Mouse (Mus musculus) forebrain, postnatal 0 days (tissue): ENCODE data around the gene Armcx1. TPM values are rescaled to one million over a fixed set of nuclear protein-coding genes. Genes with fewer than 3 reads are reported as not detected.

Experiments
- ATAC-seq: fragments of 200-750 bp; cut with Nextera tagmentation; 2 replicates; pipeline ENCODE4 v1.8.0; 2017; ENCODE audit warnings: mild to moderate bottlenecking, moderate library complexity
- DNase-seq: peaks from one replicate; pipeline ENCODE4 v3.0.0-alpha.2; 2015
- H3K27ac ChIP-seq: fragments of 300-500 bp; sonication (generic); 2 replicates; pipeline ENCODE4 v1.5.1; 2014; ENCODE audit warnings: low read depth, mild to moderate bottlenecking, antibody characterized with exemption, low read length, moderate library complexity, mixed read lengths
- H3K27me3 ChIP-seq: fragments of 300-500 bp; sonication (generic); 2 replicates; pipeline ENCODE4 v1.6.1; 2014; ENCODE audit warnings: mild to moderate bottlenecking, low read length, mixed read lengths; ENCODE audit not compliant: insufficient read depth
- H3K36me3 ChIP-seq: fragments of 300-500 bp; sonication (generic); 2 replicates; pipeline ENCODE4 v1.6.1; 2014; ENCODE audit warnings: mild to moderate bottlenecking, moderate library complexity; ENCODE audit not compliant: insufficient read depth
- H3K4me1 ChIP-seq: fragments of 300-500 bp; sonication (generic); 2 replicates; pipeline ENCODE4 v1.6.1; 2014; ENCODE audit warnings: antibody characterized with exemption; ENCODE audit not compliant: insufficient read depth
- H3K4me2 ChIP-seq: fragments of 300-500 bp; sonication (generic); 2 replicates; pipeline ENCODE4 v1.6.1; 2014; ENCODE audit warnings: low read depth, mild to moderate bottlenecking, moderate library complexity
- H3K4me3 ChIP-seq: fragments of 300-500 bp; sonication (generic); 2 replicates; pipeline ENCODE4 v1.5.1; 2014; ENCODE audit warnings: low read depth, low read length, mixed read lengths
- H3K9ac ChIP-seq: fragments of 300-500 bp; sonication (generic); 2 replicates; pipeline ENCODE4 v1.6.1; 2014; ENCODE audit warnings: mild to moderate bottlenecking
- H3K9me3 ChIP-seq: fragments of 300-500 bp; sonication (generic); 2 replicates; pipeline ENCODE4 v1.6.1; 2016; ENCODE audit warnings: low read length
- CTCF ChIP-seq: sonication (generic); IDR thresholded peaks from 2 replicates; pipeline ENCODE4 v1.5.1; 2016; ENCODE audit warnings: antibody characterized with exemption, control low read depth, low read depth
- WGBS: fragments of 180-500 bp; shearing (Covaris S2); extraction: QIAGEN DNeasy Blood & Tissue Kit; methylation state at CpG from one replicate; pipeline ENCODE4 v1.1.7; 2014; 5-methylcytosine and 5-hydroxymethylcytosine counted together
- polyA plus RNA-seq: library from polyadenylated mRNA; unstranded; fragments of >200 nt; fragmentation: Nextera tagmentation; extraction: Ambion mirVana; gene quantifications from 2 replicates; pipeline ENCODE4 v1.2.1, GENCODE M21; 2015
- total RNA-seq: library from RNA; depleted of rRNA; stranded (reverse); fragments of >200 nt; gene quantifications from 2 replicates; pipeline ENCODE4 v1.2.3, GENCODE M21; 2014

Gene Armcx1
- total and polyA plus RNA-seq, 2 experiments from 2014 or later = 37.5 to 64.1 TPM

GRCm38 (mm10) chrX:134739160-134739559 is 21.4 kb downstream of the Armcx1 start:
- Histone ChIP-seq H3K9me3 (no peaks in the 10 kb centered on the region), H3K27me3 (no peaks in the 10 kb centered on the region), H3K4me3 (no peak overlapping the region), H3K4me1 (no peaks in the 10 kb centered on the region), H3K9ac (no peak overlapping the region), H3K4me2 (no peak overlapping the region), H3K36me3 (no peaks in the 10 kb centered on the region), H3K27ac (no peak overlapping the region)
- DNase-seq (no peak), ATAC-seq (no peak)
- TF ChIP-seq CTCF = no peak
- WGBS = 65% methylated on average over 4 of the region's 4 CpGs

GRCm38 (mm10) chrX:134741862-134742261 is 24.1 kb downstream of the Armcx1 start:
- Histone ChIP-seq H3K36me3 (no peaks in the 10 kb centered on the region), H3K27me3 (no peaks in the 10 kb centered on the region), H3K27ac (no peak overlapping the region), H3K4me3 (no peak overlapping the region), H3K4me1 (no peaks in the 10 kb centered on the region), H3K4me2 (no peak overlapping the region), H3K9ac (no peak overlapping the region), H3K9me3 (no peaks in the 10 kb centered on the region)
- no peak for TF ChIP-seq CTCF
- DNase-seq (no peak), ATAC-seq (no peak)
- 72% methylated on average over 5 of the region's 5 CpGs for WGBS

GRCm38 (mm10) chrX:134746459-134746858 is 28.7 kb downstream of the Armcx1 start:
- 32% methylated on average over 5 of the region's 5 CpGs for WGBS
- no peak overlapping the region for H3K27ac ChIP-seq

GRCm38 (mm10) chrX:134750764-134751592 is 33.2 kb downstream of the Armcx1 start, which contains the start of gene Armcx6:
Gene Armcx6 (minus strand): TSS chrX:134751417.
- Histone ChIP-seq H3K4me3 (peak within 1 kb of the TSS; percentile 50), H3K4me1 (0 out of 2 replicates have a peak, but pooled peaks cover 3% of the 10 kb centered on the region), H3K36me3 (no peaks in the 10 kb centered on the region), H3K4me2 (peak within 1 kb of the TSS; percentile 52), H3K9ac (peak within 1 kb of the TSS; percentile 59), H3K27me3 (no peaks in the 10 kb centered on the region), H3K9me3 (no peaks in the 10 kb centered on the region), H3K27ac (peak within 1 kb of the TSS; percentile 57; the same call in 1 of the 2 replicates)
- ATAC-seq (peak; percentile 94), DNase-seq (peak; percentile 83)
- TF ChIP-seq CTCF = peak; percentile 19; the same call in 1 of the 2 replicates
- WGBS = 27% methylated on average over 36 of the region's 36 CpGs

More at GRCm38 (mm10) chrX:134746459-134746858, 28.7 kb downstream of the Armcx1 start:
- ATAC-seq (peak; percentile 57), DNase-seq (peak; percentile 57)
- Histone ChIP-seq H3K4me3 (no peak overlapping the region), H3K4me1 (0 out of 2 replicates have a peak, but pooled peaks cover 3% of the 10 kb centered on the region), H3K9ac (no peak overlapping the region), H3K9me3 (no peaks in the 10 kb centered on the region), H3K36me3 (no peaks in the 10 kb centered on the region), H3K4me2 (no peak overlapping the region), H3K27me3 (no peaks in the 10 kb centered on the region)
- peak; percentile 76 for TF ChIP-seq CTCF

GRCm38 (mm10) chrX:134751910-134752309 is 34.1 kb downstream of the Armcx1 start:
- Histone ChIP-seq H3K4me3 (no peak overlapping the region), H3K9me3 (no peaks in the 10 kb centered on the region), H3K27ac (no peak overlapping the region), H3K9ac (no peak overlapping the region), H3K27me3 (no peaks in the 10 kb centered on the region), H3K36me3 (no peaks in the 10 kb centered on the region), H3K4me1 (0 out of 2 replicates have a peak, but pooled peaks cover 3% of the 10 kb centered on the region), H3K4me2 (no peak overlapping the region)
- TF ChIP-seq CTCF = no peak
- no peak for ATAC-seq
- 45% methylated on average over 2 of the region's 2 CpGs for WGBS
- DNase-seq = no peak

GRCm38 (mm10) chrX:134752584-134752983 is 34.8 kb downstream of the Armcx1 start:
- Histone ChIP-seq H3K27ac (no peak overlapping the region), H3K4me1 (0 out of 2 replicates have a peak, but pooled peaks cover 3% of the 10 kb centered on the region), H3K36me3 (no peaks in the 10 kb centered on the region), H3K27me3 (no peaks in the 10 kb centered on the region), H3K4me3 (no peak overlapping the region), H3K4me2 (no peak overlapping the region), H3K9ac (no peak overlapping the region), H3K9me3 (no peaks in the 10 kb centered on the region)
- no peak for ATAC-seq
- 32% methylated on average over 4 of the region's 4 CpGs for WGBS
- no peak for DNase-seq
- TF ChIP-seq CTCF = no peak
